Mouse (Mus musculus) embryonic facial prominence, embryonic 13.5 days (tissue): ENCODE measurements around the gene Bicdl1. TPM values are rescaled to one million over a fixed set of nuclear protein-coding genes. Genes with fewer than 3 reads are reported as not detected.

ENCODE experiments used
- ATAC-seq: fragments of 200-750 bp; cut with Nextera tagmentation; 2 replicates; pipeline ENCODE4 v1.8.0; 2017; ENCODE audit warnings: low read depth; ENCODE audit not compliant: insufficient number of reproducible peaks, insufficient read depth, low FRiP score, low TSS enrichment
- H3K27ac ChIP-seq: fragments of 300-500 bp; sonication (generic); 2 replicates; pipeline ENCODE4 v1.5.1; 2015; ENCODE audit warnings: moderate library complexity, mild to moderate bottlenecking, inconsistent platforms
- H3K27me3 ChIP-seq: fragments of 300-500 bp; sonication (generic); 2 replicates; pipeline ENCODE4 v1.6.1; 2015; ENCODE audit warnings: mild to moderate bottlenecking, inconsistent platforms
- H3K36me3 ChIP-seq: fragments of 300-500 bp; sonication (generic); 2 replicates; pipeline ENCODE4 v1.6.1; 2015; ENCODE audit warnings: mild to moderate bottlenecking, inconsistent platforms
- H3K4me1 ChIP-seq: fragments of 300-500 bp; sonication (generic); 2 replicates; pipeline ENCODE4 v1.6.1; 2015; ENCODE audit warnings: inconsistent platforms
- H3K4me2 ChIP-seq: fragments of 300-500 bp; sonication (generic); 2 replicates; pipeline ENCODE4 v1.6.1; 2015; ENCODE audit warnings: moderate library complexity, mild to moderate bottlenecking, inconsistent platforms
- H3K4me3 ChIP-seq: fragments of 300-500 bp; sonication (generic); 2 replicates; pipeline ENCODE4 v1.5.1; 2015; ENCODE audit warnings: mild to moderate bottlenecking, inconsistent platforms
- H3K9ac ChIP-seq: fragments of 300-500 bp; sonication (generic); 2 replicates; pipeline ENCODE4 v1.6.1; 2015; ENCODE audit warnings: mild to moderate bottlenecking, inconsistent platforms
- H3K9me3 ChIP-seq: fragments of 300-500 bp; sonication (generic); 2 replicates; pipeline ENCODE4 v1.6.1; 2016; ENCODE audit warnings: inconsistent platforms
- WGBS: fragments of 180-500 bp; shearing (Covaris S2); methylation state at CpG from one replicate; pipeline ENCODE4 v1.1.7; 2015; ENCODE audit warnings: mixed read lengths; 5-methylcytosine and 5-hydroxymethylcytosine counted together
- microRNA-seq: library from miRNA; unstranded; fragments of <30 nt; microRNA quantifications from one replicate; pipeline ENCODE4, GENCODE M21; 2016
- polyA plus RNA-seq: library from polyadenylated mRNA; unstranded; fragments of >200 nt; fragmentation: Nextera tagmentation; extraction: Ambion mirVana; gene quantifications from 2 replicates; pipeline ENCODE4 v1.2.1, GENCODE M21; 2015

Bicdl1 gene
- polyA plus RNA-seq, 1 experiment from 2014 or later: 13.9 TPM

GRCm38 (mm10) chr5:115619690-115620089, 111.7 kb downstream of the Bicdl1 start:
- Histone ChIP-seq H3K9me3 (no peaks in the 10 kb centered on the region; the same call in 1 of the 2 replicates), H3K27me3 (no peaks in the 10 kb centered on the region), H3K4me2 (no peak overlapping the region), H3K36me3 (peaks cover 83% of the 10 kb centered on the region), H3K4me3 (no peak overlapping the region), H3K4me1 (no peaks in the 10 kb centered on the region), H3K27ac (no peak overlapping the region), H3K9ac (no peak overlapping the region)
- no peak for ATAC-seq
- WGBS: 91% methylated on average over 15 of the region's 15 CpGs

- Histone ChIP-seq H3K27ac (no peak overlapping the region), H3K4me2 (no peak overlapping the region), H3K4me1 (no peaks in the 10 kb centered on the region), H3K9ac (no peak overlapping the region), H3K36me3 (peaks cover 100% of the 10 kb centered on the region), H3K4me3 (no peak overlapping the region), H3K9me3 (no peaks in the 10 kb centered on the region; the same call in 1 of the 2 replicates), H3K27me3 (no peaks in the 10 kb centered on the region)
- WGBS: 81% methylated on average over 7 of the region's 7 CpGs
- ATAC-seq: no peak
Measured at GRCm38 (mm10) chr5:115614948-115615347, 116.5 kb downstream of the Bicdl1 start.

- Histone ChIP-seq H3K4me1 (no peaks in the 10 kb centered on the region), H3K27ac (no peak overlapping the region), H3K36me3 (peaks cover 100% of the 10 kb centered on the region), H3K9ac (no peak overlapping the region), H3K9me3 (no peaks in the 10 kb centered on the region; the same call in 1 of the 2 replicates), H3K4me3 (no peak overlapping the region), H3K27me3 (no peaks in the 10 kb centered on the region), H3K4me2 (no peak overlapping the region)
- 94% methylated on average over 9 of the region's 9 CpGs for WGBS
- no peak for ATAC-seq
Measured at GRCm38 (mm10) chr5:115613332-115613731, 118.1 kb downstream of the Bicdl1 start.

GRCm38 (mm10) chr5:115611566-115611965, 119.9 kb downstream of the Bicdl1 start:
- Histone ChIP-seq H3K9ac (no peak overlapping the region), H3K9me3 (no peaks in the 10 kb centered on the region), H3K4me2 (no peak overlapping the region), H3K36me3 (peaks cover 97% of the 10 kb centered on the region), H3K27me3 (no peaks in the 10 kb centered on the region), H3K27ac (no peak overlapping the region), H3K4me1 (no peaks in the 10 kb centered on the region), H3K4me3 (no peak overlapping the region)
- no peak for ATAC-seq
- WGBS: 91% methylated on average over 11 of the region's 11 CpGs

GRCm38 (mm10) chr5:115603561-115603960, 127.9 kb downstream of the Bicdl1 start:
- WGBS: 91% methylated on average over 6 of the region's 6 CpGs
- Histone ChIP-seq H3K4me1 (no peaks in the 10 kb centered on the region), H3K4me3 (no peak overlapping the region), H3K27ac (no peak overlapping the region), H3K9me3 (no peaks in the 10 kb centered on the region), H3K4me2 (no peak overlapping the region), H3K27me3 (no peaks in the 10 kb centered on the region), H3K9ac (no peak overlapping the region), H3K36me3 (peaks cover 88% of the 10 kb centered on the region)
- no peak for ATAC-seq

Small RNA genes within 50 kb of the gene (microRNA-seq; reads per million reads assigned to microRNA genes)
- gene Mir7030: not detected

Other genes starting within 250 kb of the Bicdl1 start
- 24.8 and 28.1 TPM in 2 replicates for gene Sirt4, start 246.9 kb downstream of the Bicdl1 start, polyA plus RNA-seq
- 39.6 and 44.2 TPM in 2 replicates for gene Pxn, start 224.9 kb downstream of the Bicdl1 start, polyA plus RNA-seq
- gene Rplp0, start 172.2 kb downstream of the Bicdl1 start, polyA plus RNA-seq: 1,563 and 1,729 TPM in 2 replicates
- gene Gcn1l1, start 166.4 kb downstream of the Bicdl1 start, polyA plus RNA-seq: 45.8 and 47.9 TPM in 2 replicates
- gene Rab35, start 99.7 kb downstream of the Bicdl1 start, polyA plus RNA-seq: 13.1 and 15.9 TPM in 2 replicates
- 31.6 and 35.9 TPM in 2 replicates for gene Cit, start 113.7 kb upstream of the Bicdl1 start, polyA plus RNA-seq